7 mouse cellular contexts compared by ENCODE assay signal in the genomic region with DNA sequence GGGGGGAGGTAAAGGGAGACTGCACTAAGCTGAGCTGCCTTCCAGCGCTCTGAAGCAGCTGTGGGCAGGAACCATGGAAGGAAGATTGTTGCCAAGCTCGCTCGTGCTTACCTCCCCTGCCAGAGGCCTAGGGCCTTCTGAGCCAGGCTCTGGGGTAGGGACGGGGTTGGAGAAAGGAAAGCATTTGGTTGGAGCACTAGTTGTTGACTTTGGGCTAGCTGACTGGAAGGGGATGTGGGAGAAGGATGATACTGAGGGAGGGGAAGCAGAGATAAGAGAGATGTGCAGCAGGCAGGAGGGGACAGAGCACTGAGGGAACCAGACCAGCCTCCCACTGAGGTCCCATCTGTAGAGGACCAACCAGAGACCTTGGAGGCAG. TPM values are rescaled to one million over a fixed set of nuclear protein-coding genes. Genes with fewer than 3 reads are reported as not detected.
DNase-seq lines count a peak whose midpoint lies in the region; ATAC-seq lines count a peak whose summit lies in the region.

No protein-coding gene starts in this region.

- no peaks in the 10 kb centered on the region for H3K9me3 ChIP-seq in forebrain, embryonic 10.5 days
- H3K9me3 ChIP-seq in lung, embryonic 16.5 days (ENCODE audit: control insufficient read depth, low read length): no peaks in the 10 kb centered on the region

- H3K36me3 ChIP-seq in forebrain, embryonic 10.5 days (replicated peaks): no peaks in the 10 kb centered on the region
- no peaks in the 10 kb centered on the region for H3K36me3 ChIP-seq in lung, embryonic 16.5 days (ENCODE audit: control insufficient read depth, insufficient read depth, low read length)

- intact Hi-C loops in heart, postnatal 25 days (cut with DNase I): no loop called here

- DNase-seq in forebrain, embryonic 10.5 days (ENCODE audit: extremely low spot score, low spot score): no peak
- DNase-seq in heart, postnatal 25 days (ENCODE audit: low spot score): peak; percentile 49
- peak; percentile 50 for DNase-seq in testis, postnatal 14 days (ENCODE audit: low spot score)
- no peak for DNase-seq in cerebellum, adult 18-20 months
- DNase-seq in thymus, postnatal 10 days (ENCODE audit: low spot score in 2 of 2): no peak

- peaks cover 34% of the 10 kb centered on the region for H3K4me1 ChIP-seq in brown adipose tissue, adult 24 weeks (ENCODE audit: control insufficient read depth, insufficient read depth, insufficient read length, low read length)
- H3K4me1 ChIP-seq in forebrain, embryonic 10.5 days: peaks cover 59% of the 10 kb centered on the region
- H3K4me1 ChIP-seq in lung, embryonic 16.5 days (replicated peaks; ENCODE audit: control insufficient read depth, insufficient read depth, low read length): peaks cover 78% of the 10 kb centered on the region

- peak; percentile 62 for ATAC-seq in lung, embryonic 16.5 days (ENCODE audit: low read depth)

- H3K27ac ChIP-seq in brown adipose tissue, adult 24 weeks (replicated peaks; ENCODE audit: low read depth, low read length): peak overlapping the region; percentile 45
- peak overlapping the region; percentile 88 for H3K27ac ChIP-seq in forebrain, embryonic 10.5 days
- peak overlapping the region; percentile 98 for H3K27ac ChIP-seq in lung, embryonic 16.5 days (ENCODE audit: low read length)

- no peaks in the 10 kb centered on the region for H3K27me3 ChIP-seq in forebrain, embryonic 10.5 days (ENCODE audit: poor library complexity, severe bottlenecking)
- H3K27me3 ChIP-seq in lung, embryonic 16.5 days (ENCODE audit: control insufficient read depth, insufficient read depth, low read depth, low read length): no peaks in the 10 kb centered on the region

- H3K9ac ChIP-seq in lung, embryonic 16.5 days (ENCODE audit: low read length): peak overlapping the region; percentile 57

- no peak overlapping the region for H3K4me3 ChIP-seq in brown adipose tissue, adult 24 weeks (ENCODE audit: insufficient read depth, low read depth, low read length)
- H3K4me3 ChIP-seq in forebrain, embryonic 10.5 days: no peak overlapping the region
- H3K4me3 ChIP-seq in lung, embryonic 16.5 days (ENCODE audit: low read length): peak overlapping the region; percentile 12; the same call in 1 of the 2 replicates

- H3K4me2 ChIP-seq in lung, embryonic 16.5 days (ENCODE audit: low read depth, low read length): peak overlapping the region; percentile 34; the same call in 1 of the 2 replicates

- WGBS in forebrain, embryonic 10.5 days: 51% methylated on average over 4 of the region's 4 CpGs
- WGBS in lung, embryonic 16.5 days: 17% methylated on average over 4 of the region's 4 CpGs

RNA-seq across cellular contexts. Expression of gene Ston1, which starts 31.9 kb away (rescaled TPM):
- 7.0 and 12.5 TPM in 2 replicates for polyA plus RNA-seq in brown adipose tissue, adult 24 weeks (2012; ENCODE audit: insufficient read depth, insufficient read length, missing spikeins)
- 1.2 and 1.4 TPM in 2 replicates for polyA plus RNA-seq in forebrain, embryonic 10.5 days (2016; fragmentation: Nextera tagmentation; extraction: Ambion mirVana)
- total RNA-seq in heart, postnatal 25 days (2021): 10 to 100 TPM; 18.5 to 23.7 TPM
- polyA plus RNA-seq in lung, embryonic 16.5 days (2015; fragmentation: Nextera tagmentation; extraction: Ambion mirVana): 7.0 and 8.0 TPM in 2 replicates

RNA-seq across cellular contexts. Expression of gene Gtf2a1l, which starts 39.1 kb away (rescaled TPM):
- polyA plus RNA-seq in brown adipose tissue, adult 24 weeks (2012; ENCODE audit: insufficient read depth, insufficient read length, missing spikeins): not detected in 2 replicates
- polyA plus RNA-seq in forebrain, embryonic 10.5 days (2016; fragmentation: Nextera tagmentation; extraction: Ambion mirVana): not detected in 2 replicates
- not detected for total RNA-seq in heart, postnatal 25 days (2021)
- 0.28 and 0.49 TPM in 2 replicates for polyA plus RNA-seq in lung, embryonic 16.5 days (2015; fragmentation: Nextera tagmentation; extraction: Ambion mirVana)

Comparison
In these comparisons a context has a peak if more than half of its experiments do, and no peak if none do; other contexts are left out.
1. H3K27ac ChIP-seq: peak in every context shown above with its lines; median percentile 98 in lung, embryonic 16.5 days; 88 in forebrain, embryonic 10.5 days; 45 in brown adipose tissue, adult 24 weeks.
2. DNase-seq: peak in heart, postnatal 25 days (single experiment) and testis, postnatal 14 days (single experiment); none in forebrain, embryonic 10.5 days (single experiment), cerebellum, adult 18-20 months (0 of 2) and thymus, postnatal 10 days (0 of 2).